In genomic region chr16:15272291-15272690, GRCm38 (mm10) we compare ENCODE assay signal across 27 mouse cellular contexts. TPM values are rescaled to one million over a fixed set of nuclear protein-coding genes. Genes with fewer than 3 reads are reported as not detected.
"Had no signal": no experiment of that assay in that cellular context is flagged by ENCODE, and none has a peak within 500 bp of the region (broad histone marks: within the 10 kb centered on the region; RNA-seq: fewer than 3 reads in every experiment).

No protein-coding gene starts in this region.

- ATAC-seq: liver, embryonic 12.5 days; midbrain, embryonic 16.5 days had no signal

- H3K27me3 ChIP-seq: liver, embryonic 12.5 days; midbrain, embryonic 12.5 days; neural tube, embryonic 13.5 days; neural tube, embryonic 15.5 days had no signal

- H3K9me3 ChIP-seq: liver, embryonic 12.5 days; midbrain, embryonic 10.5 days; neural tube, embryonic 13.5 days; neural tube, embryonic 15.5 days had no signal

- H3K9ac ChIP-seq: liver, embryonic 12.5 days; liver, embryonic 14.5 days; midbrain, embryonic 12.5 days; neural tube, embryonic 13.5 days; neural tube, embryonic 15.5 days had no signal

- H3K27ac ChIP-seq: liver, embryonic 12.5 days; liver, embryonic 14.5 days; midbrain, embryonic 10.5 days; midbrain, embryonic 12.5 days; neural tube, embryonic 13.5 days; neural tube, embryonic 15.5 days had no signal

- H3K4me3 ChIP-seq: liver, embryonic 12.5 days; midbrain, embryonic 10.5 days; midbrain, embryonic 12.5 days; myocyte; neural tube, embryonic 13.5 days; neural tube, embryonic 15.5 days had no signal

- H3K4me1 ChIP-seq: liver, embryonic 12.5 days; midbrain, embryonic 10.5 days; midbrain, embryonic 12.5 days; neural tube, embryonic 13.5 days; neural tube, embryonic 15.5 days had no signal

- H3K36me3 ChIP-seq: liver, embryonic 12.5 days; midbrain, embryonic 10.5 days; midbrain, embryonic 12.5 days; neural tube, embryonic 13.5 days; neural tube, embryonic 15.5 days had no signal

- H3K4me2 ChIP-seq: liver, embryonic 12.5 days; midbrain, embryonic 12.5 days; neural tube, embryonic 13.5 days; neural tube, embryonic 15.5 days had no signal

- DNase-seq: lung, adult 2 months; midbrain, embryonic 14.5 days; retina, postnatal 1 day; right cerebral cortex, adult 18-20 months; right cerebral cortex, postnatal 25 days; right cerebral cortex, postnatal 4 days; spleen, adult 18-20 months; thymus, adult 18-20 months; thymus, postnatal 14 days; thymus, postnatal 4 days had no signal

RNA-seq across cellular contexts. Expression of gene Gm21897, which starts 45.0 kb away (rescaled TPM):
- total RNA-seq: megakaryocyte, adult 5-6 weeks; megakaryocyte-erythroid progenitor cell, adult 5-6 weeks had no signal
- polyA plus RNA-seq: liver, embryonic 12.5 days; liver, embryonic 14.5 days; liver, embryonic 16.5 days; lung, adult 2 months; midbrain, embryonic 10.5 days; midbrain, embryonic 12.5 days; midbrain, embryonic 14.5 days; midbrain, embryonic 16.5 days; myocyte; neural tube, embryonic 11.5 days; neural tube, embryonic 13.5 days; neural tube, embryonic 15.5 days; small intestine, adult 2 months; stomach, embryonic 14.5 days; stomach, embryonic 16.5 days; thymus, postnatal 0 days; urinary bladder, adult 2 months had no signal
